Mouse (Mus musculus) midbrain, embryonic 10.5 days (tissue): Measurements from ENCODE around the gene Mthfd1l. TPM values are rescaled to one million over a fixed set of nuclear protein-coding genes. Genes with fewer than 3 reads are reported as not detected.
A peak's percentile ranks its signal among the peaks of the same experiment; 100 is the strongest.
"Not testable (repeated sequence)": the region's sequence is repeated elsewhere in the genome, so short reads cannot be mapped to it uniquely, and the experiment has no call there.

Experiments used
- DNase-seq: peaks from one replicate; pipeline ENCODE4 v3.0.0-alpha.2; 2017; ENCODE audit warnings: low spot score
- H3K27ac ChIP-seq: fragments of 300-500 bp; sonication (generic); replicated peaks from 2 replicates; pipeline ENCODE4 v1.5.1; 2016; ENCODE audit warnings: mild to moderate bottlenecking
- H3K27me3 ChIP-seq: fragments of 300-500 bp; sonication (generic); 2 replicates; pipeline ENCODE4 v1.6.1; 2016; ENCODE audit warnings: low read depth, mild to moderate bottlenecking; ENCODE audit not compliant: poor library complexity, severe bottlenecking
- H3K36me3 ChIP-seq: fragments of 300-500 bp; sonication (generic); 2 replicates; pipeline ENCODE4 v1.6.1; 2016; ENCODE audit warnings: mild to moderate bottlenecking, moderate library complexity
- H3K4me1 ChIP-seq: fragments of 300-500 bp; sonication (generic); 2 replicates; pipeline ENCODE4 v1.6.1; 2016
- H3K4me3 ChIP-seq: fragments of 300-500 bp; sonication (generic); 2 replicates; pipeline ENCODE4 v1.5.1; 2016; ENCODE audit warnings: mild to moderate bottlenecking, moderate library complexity
- H3K9me3 ChIP-seq: fragments of 300-500 bp; sonication (generic); replicated peaks from 2 replicates; pipeline ENCODE4 v1.6.1; 2016; ENCODE audit warnings: mild to moderate bottlenecking
- WGBS: fragments of 180-500 bp; shearing (Covaris S2); methylation state at CpG from one replicate; pipeline ENCODE4 v1.1.7; 2016; 5-methylcytosine and 5-hydroxymethylcytosine counted together
- polyA plus RNA-seq: library from polyadenylated mRNA; unstranded; fragments of >200 nt; fragmentation: Nextera tagmentation; extraction: Ambion mirVana; gene quantifications from 2 replicates; pipeline ENCODE4 v1.2.1, GENCODE M21; 2016

Mthfd1l gene
- polyA plus RNA-seq, 1 experiment from 2014 or later = 25.2 TPM

- DNase-seq = no peak
- WGBS = 86% methylated on average over 5 of the region's 5 CpGs
- no peaks in the 10 kb centered on the region for H3K36me3 ChIP-seq
These were observed 227.7 kb downstream of the Mthfd1l start for GRCm38 (mm10) chr10:4200546-4201104.

GRCm38 (mm10) chr10:4201141-4201540 is 228.2 kb downstream of the Mthfd1l start:
- no peak for DNase-seq
- WGBS = 90% methylated on average over 4 of the region's 4 CpGs
- H3K27me3 ChIP-seq = no peaks in the 10 kb centered on the region

More at GRCm38 (mm10) chr10:4200546-4201104, 227.7 kb downstream of the Mthfd1l start:
- Histone ChIP-seq H3K9me3 (no peaks in the 10 kb centered on the region), H3K4me3 (no peak overlapping the region), H3K27ac (no peak overlapping the region), H3K4me1 (no peaks in the 10 kb centered on the region), H3K27me3 (no peaks in the 10 kb centered on the region)

GRCm38 (mm10) chr10:4203651-4204050 is 230.7 kb downstream of the Mthfd1l start:
- 72% methylated on average over 6 of the region's 6 CpGs for WGBS
- not testable (repeated sequence) for H3K4me3 ChIP-seq, DNase-seq, H3K4me1 ChIP-seq, H3K36me3 ChIP-seq, H3K27ac ChIP-seq, H3K27me3 ChIP-seq, H3K9me3 ChIP-seq

More at GRCm38 (mm10) chr10:4201141-4201540, 228.2 kb downstream of the Mthfd1l start:
- no peaks in the 10 kb centered on the region for H3K36me3 ChIP-seq
- H3K4me3 ChIP-seq = no peak overlapping the region
- no peaks in the 10 kb centered on the region for H3K9me3 ChIP-seq
- no peaks in the 10 kb centered on the region for H3K4me1 ChIP-seq
- H3K27ac ChIP-seq = no peak overlapping the region

DNA sequence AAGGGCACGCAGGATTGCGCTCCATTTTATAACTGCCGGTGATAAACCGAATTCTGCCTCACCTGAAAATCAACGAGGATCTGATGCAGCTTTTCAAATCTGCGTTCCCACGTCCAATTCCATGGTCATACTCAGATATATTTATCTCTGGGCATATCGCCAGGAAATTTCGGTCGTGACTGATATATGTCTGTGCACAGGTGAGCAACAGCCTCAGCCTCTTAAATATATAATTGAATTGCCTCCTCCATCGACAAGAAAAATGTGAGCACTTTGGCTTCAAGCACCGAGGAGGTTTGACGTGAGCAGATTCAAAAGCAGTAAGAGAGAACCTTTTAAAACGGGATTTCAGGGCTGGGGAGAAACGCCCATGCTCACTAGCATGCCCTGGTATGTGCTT is 236.1 kb downstream of the Mthfd1l start:
- 93% methylated on average over 15 of the region's 15 CpGs for WGBS

GRCm38 (mm10) chr10:4210313-4211066 is 237.6 kb downstream of the Mthfd1l start:
- peak overlapping the region; percentile 15; the same call in 1 of the 2 replicates for H3K4me3 ChIP-seq
- H3K27me3 ChIP-seq = peaks cover 8% of the 10 kb centered on the region; the same call in 1 of the 2 replicates
- H3K36me3 ChIP-seq = no peaks in the 10 kb centered on the region
- H3K9me3 ChIP-seq = peaks cover 3% of the 10 kb centered on the region; the same call in 1 of the 2 replicates
- 40% methylated on average over 24 of the region's 24 CpGs for WGBS
- peaks cover 8% of the 10 kb centered on the region for H3K4me1 ChIP-seq
- no peak overlapping the region for H3K27ac ChIP-seq
- DNase-seq = peak; percentile 37

More for the DNA sequence above, 236.1 kb downstream of the Mthfd1l start:
- no peak for DNase-seq
- Histone ChIP-seq H3K27me3 (peaks cover 8% of the 10 kb centered on the region; the same call in 1 of the 2 replicates), H3K36me3 (no peaks in the 10 kb centered on the region), H3K9me3 (peaks cover 3% of the 10 kb centered on the region; the same call in 1 of the 2 replicates), H3K4me1 (peaks cover 8% of the 10 kb centered on the region), H3K27ac (no peak overlapping the region), H3K4me3 (no peak overlapping the region)

GRCm38 (mm10) chr10:4211067-4211447 is 238.1 kb downstream of the Mthfd1l start:
- Histone ChIP-seq H3K36me3 (no peaks in the 10 kb centered on the region), H3K4me1 (peaks cover 8% of the 10 kb centered on the region), H3K27ac (no peak overlapping the region), H3K27me3 (peaks cover 8% of the 10 kb centered on the region; the same call in 1 of the 2 replicates), H3K4me3 (no peak overlapping the region), H3K9me3 (peaks cover 3% of the 10 kb centered on the region; the same call in 1 of the 2 replicates)
- WGBS = 77% methylated on average over 4 of the region's 4 CpGs
- DNase-seq = no peak

Other genes starting within 250 kb of the Mthfd1l start
- gene Plekhg1, start 232.8 kb upstream of the Mthfd1l start, polyA plus RNA-seq = 11.7 and 15.3 TPM in 2 replicates